Mouse (Mus musculus) kidney, adult 2 months (tissue): ENCODE measurements around the gene Gm5148. TPM values are rescaled to one million over a fixed set of nuclear protein-coding genes. Genes with fewer than 3 reads are reported as not detected.

Experiments used
- DNase-seq: peaks from one replicate; pipeline ENCODE4 v3.0.0; 2021
- H3K27ac ChIP-seq: fragments of 200-500 bp; 2 replicates; pipeline ENCODE4 v1.5.1; 2012; ENCODE audit warnings: low read depth, low read length, control low read depth, inconsistent platforms; ENCODE audit not compliant: insufficient read depth
- H3K27me3 ChIP-seq: fragments of 200-500 bp; replicated peaks from 2 replicates; pipeline ENCODE4 v1.6.1; 2012; ENCODE audit warnings: mild to moderate bottlenecking, moderate library complexity, low read length, inconsistent platforms; ENCODE audit not compliant: control insufficient read depth, insufficient read depth
- H3K36me3 ChIP-seq: fragments of 200-500 bp; 2 replicates; pipeline ENCODE4 v1.6.1; 2012; ENCODE audit warnings: mild to moderate bottlenecking, moderate library complexity, low read length, inconsistent platforms; ENCODE audit not compliant: control insufficient read depth, insufficient read depth
- H3K4me1 ChIP-seq: fragments of 200-500 bp; 2 replicates; pipeline ENCODE4 v1.6.1; 2011; ENCODE audit warnings: low read length; ENCODE audit not compliant: control insufficient read depth, insufficient read depth
- H3K4me3 ChIP-seq: fragments of 200-500 bp; 2 replicates; pipeline ENCODE4 v1.5.1; 2011; ENCODE audit warnings: mild to moderate bottlenecking, low read depth, low read length, control low read depth; ENCODE audit not compliant: insufficient read depth
- CTCF ChIP-seq: fragments of 200-500 bp; conservative IDR thresholded peaks from 2 replicates; pipeline ENCODE4 v1.5.1; 2011; ENCODE audit warnings: low read depth, mild to moderate bottlenecking, control low read depth, low read length, moderate library complexity, mixed read lengths; ENCODE audit not compliant: insufficient read depth, insufficient read length
- POLR2A ChIP-seq: fragments of 200-500 bp; IDR thresholded peaks from one replicate; pipeline ENCODE4 v1.6.1; 2011; ENCODE audit warnings: low read depth, low read length, control low read depth
- WGBS: fragments of 180-500 bp; shearing (Covaris S2); methylation state at CpG from one replicate; pipeline ENCODE4 v1.1.7; 2018; 5-methylcytosine and 5-hydroxymethylcytosine counted together
- polyA plus RNA-seq: library from polyadenylated mRNA; depleted of rRNA; stranded (reverse); fragments of >200 nt; gene quantifications from 2 replicates; pipeline ENCODE4 v1.2.3, GENCODE M21; 2012

Gene Gm5148
- polyA plus RNA-seq, 1 experiment: 9.3 TPM

- no peak overlapping the region for H3K4me3 ChIP-seq
- no peak for DNase-seq
- TF ChIP-seq POLR2A: no peak
- TF ChIP-seq CTCF: no peak
- H3K36me3 ChIP-seq: no peaks in the 10 kb centered on the region
- WGBS: 91% methylated on average over 4 of the region's 4 CpGs
- H3K27ac ChIP-seq: no peak overlapping the region
- H3K27me3 ChIP-seq: no peaks in the 10 kb centered on the region
- peaks cover 10% of the 10 kb centered on the region for H3K4me1 ChIP-seq
Observed at GRCm38 (mm10) chr3:37711639-37712038, 12.7 kb downstream of the Gm5148 start.

GRCm38 (mm10) chr3:37707801-37708200 lies 16.5 kb downstream of the Gm5148 start:
- Histone ChIP-seq H3K4me1 (peaks cover 10% of the 10 kb centered on the region), H3K4me3 (no peak overlapping the region), H3K36me3 (no peaks in the 10 kb centered on the region), H3K27ac (no peak overlapping the region), H3K27me3 (no peaks in the 10 kb centered on the region)
- peak; percentile 27 for DNase-seq
- TF ChIP-seq CTCF (no peak), POLR2A (no peak)
- WGBS: 70% methylated on average over 6 of the region's 6 CpGs

GRCm38 (mm10) chr3:37706439-37706838 lies 17.9 kb downstream of the Gm5148 start:
- 39% methylated on average over 4 of the region's 4 CpGs for WGBS
- peak; percentile 78 for DNase-seq

GRCm38 (mm10) chr3:37705436-37705835 lies 18.9 kb downstream of the Gm5148 start:
- H3K27me3 ChIP-seq: no peaks in the 10 kb centered on the region
- no peak overlapping the region for H3K4me3 ChIP-seq
- H3K4me1 ChIP-seq: peaks cover 10% of the 10 kb centered on the region
- no peak for TF ChIP-seq CTCF
- no peak for TF ChIP-seq POLR2A
- 49% methylated on average over 6 of the region's 6 CpGs for WGBS
- DNase-seq: peak; percentile 42
- H3K36me3 ChIP-seq: no peaks in the 10 kb centered on the region
- no peak overlapping the region for H3K27ac ChIP-seq

More at GRCm38 (mm10) chr3:37706439-37706838, 17.9 kb downstream of the Gm5148 start:
- no peaks in the 10 kb centered on the region for H3K36me3 ChIP-seq
- no peaks in the 10 kb centered on the region for H3K27me3 ChIP-seq
- H3K4me3 ChIP-seq: no peak overlapping the region
- H3K4me1 ChIP-seq: peaks cover 10% of the 10 kb centered on the region
- no peak overlapping the region for H3K27ac ChIP-seq
- TF ChIP-seq CTCF: no peak
- TF ChIP-seq POLR2A: no peak

GRCm38 (mm10) chr3:37704701-37705279 lies 19.5 kb downstream of the Gm5148 start:
- WGBS: 44% methylated on average over 14 of the region's 14 CpGs
- H3K36me3 ChIP-seq: no peaks in the 10 kb centered on the region
- DNase-seq: peak; percentile 30
- no peak overlapping the region for H3K27ac ChIP-seq
- no peaks in the 10 kb centered on the region for H3K27me3 ChIP-seq
- H3K4me3 ChIP-seq: no peak overlapping the region
- peaks cover 10% of the 10 kb centered on the region for H3K4me1 ChIP-seq
- no peak for TF ChIP-seq POLR2A

GRCm38 (mm10) chr3:37703066-37703465 lies 21.2 kb downstream of the Gm5148 start:
- no peaks in the 10 kb centered on the region for H3K36me3 ChIP-seq
- TF ChIP-seq POLR2A: no peak
- no peak for TF ChIP-seq CTCF
- no peak for DNase-seq
- 94% methylated on average over 6 of the region's 6 CpGs for WGBS
- H3K27ac ChIP-seq: no peak overlapping the region
- H3K4me1 ChIP-seq: peaks cover 2% of the 10 kb centered on the region; the same call in 1 of the 2 replicates
- no peaks in the 10 kb centered on the region for H3K27me3 ChIP-seq
- H3K4me3 ChIP-seq: no peak overlapping the region

GRCm38 (mm10) chr3:37693552-37693951 lies 30.7 kb downstream of the Gm5148 start:
- no peaks in the 10 kb centered on the region for H3K27me3 ChIP-seq
- no peak for TF ChIP-seq POLR2A
- TF ChIP-seq CTCF: no peak
- no peaks in the 10 kb centered on the region for H3K36me3 ChIP-seq
- no peak overlapping the region for H3K4me3 ChIP-seq
- no peak overlapping the region for H3K27ac ChIP-seq
- 77% methylated on average over 8 of the region's 8 CpGs for WGBS
- H3K4me1 ChIP-seq: no peaks in the 10 kb centered on the region
- DNase-seq: no peak

- Histone ChIP-seq H3K27me3 (no peaks in the 10 kb centered on the region), H3K36me3 (no peaks in the 10 kb centered on the region), H3K4me1 (no peaks in the 10 kb centered on the region), H3K27ac (no peak overlapping the region), H3K4me3 (no peak overlapping the region)
- WGBS: 88% methylated on average over 4 of the region's 4 CpGs
- DNase-seq: no peak
- TF ChIP-seq POLR2A: no peak
- TF ChIP-seq CTCF: no peak
Observed at GRCm38 (mm10) chr3:37692945-37693344, 31.3 kb downstream of the Gm5148 start.
